8 mouse cellular contexts compared by ENCODE assay signal in the genomic region with DNA sequence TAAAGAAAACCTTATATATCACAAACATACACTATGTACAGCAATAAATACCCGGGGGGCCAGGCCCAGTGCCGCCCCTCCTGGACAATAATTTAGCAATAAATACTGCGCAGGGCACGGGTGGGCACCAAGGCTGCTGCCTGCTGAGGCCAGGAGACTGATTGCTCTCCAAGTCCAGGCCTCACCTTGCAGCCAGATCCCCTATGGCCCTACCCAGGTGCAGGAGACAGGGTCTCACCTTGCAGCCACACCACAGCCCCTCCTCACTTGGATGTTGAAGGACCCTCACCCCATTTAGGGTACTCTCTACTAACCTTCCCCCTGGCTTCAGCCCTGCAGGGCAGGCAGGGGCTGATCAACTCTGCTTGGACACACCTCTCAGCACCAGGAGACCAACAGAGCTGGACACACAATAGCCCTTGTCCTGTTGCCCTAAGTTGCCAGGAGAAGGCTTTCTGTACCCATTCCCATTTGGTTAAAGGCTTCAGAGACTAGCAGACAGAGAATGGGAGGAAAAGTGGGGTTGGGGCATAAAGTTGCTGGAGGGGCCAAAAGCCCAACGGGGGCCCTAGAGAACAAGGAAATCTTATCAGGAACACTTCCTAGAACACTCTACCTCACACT. TPM values are rescaled to one million over a fixed set of nuclear protein-coding genes. Genes with fewer than 3 reads are reported as not detected.
DNase-seq lines count a peak whose midpoint lies in the region; ATAC-seq and TF ChIP-seq lines count a peak whose summit lies in the region.

A gene (minus strand): TSS at position 89 of the 624 bp plus-strand sequence.

- no peak for TF ChIP-seq POLR2A in bone marrow, adult 2 months (IDR thresholded peaks at IDR 0.05; ENCODE audit: borderline replicate concordance, control insufficient read depth, low read depth, low read length)

- 22% methylated on average over 5 of the region's 5 CpGs for WGBS in lung, embryonic 14.5 days
- 4% methylated on average over 5 of the region's 5 CpGs for WGBS in bone marrow, adult 2 months
- WGBS in midbrain, embryonic 15.5 days, result 25% methylated on average over 5 of the region's 5 CpGs

- H3K9me3 ChIP-seq in lung, embryonic 14.5 days (ENCODE audit: low read depth, low read length), result no peaks in the 10 kb centered on the region
- no peaks in the 10 kb centered on the region for H3K9me3 ChIP-seq in midbrain, embryonic 15.5 days

- H3K4me1 ChIP-seq in lung, embryonic 14.5 days (ENCODE audit: insufficient read depth), result peaks cover 9% of the 10 kb centered on the region
- H3K4me1 ChIP-seq in bone marrow, adult 2 months (ENCODE audit: control insufficient read depth, insufficient read depth, low read length), result peaks cover 10% of the 10 kb centered on the region
- peaks cover 29% of the 10 kb centered on the region for H3K4me1 ChIP-seq in midbrain, embryonic 15.5 days

- H3K4me2 ChIP-seq in lung, embryonic 14.5 days, result peak within 1 kb of the TSS; percentile 99
- H3K4me2 ChIP-seq in midbrain, embryonic 15.5 days, result peak within 1 kb of the TSS; percentile 99

- TF ChIP-seq CTCF in lung, embryonic 14.5 days (IDR thresholded peaks at IDR 0.05; ENCODE audit: low read depth), result 0 out of 2 replicates have a peak, but pooled peaks have one; percentile 6
- no peak for TF ChIP-seq CTCF in bone marrow, adult 2 months (IDR thresholded peaks at IDR 0.05; ENCODE audit: control insufficient read depth, insufficient read depth, low read length)

- no peaks in the 10 kb centered on the region for H3K27me3 ChIP-seq in lung, embryonic 14.5 days (ENCODE audit: insufficient read depth, low read length)
- no peaks in the 10 kb centered on the region for H3K27me3 ChIP-seq in midbrain, embryonic 15.5 days (replicated peaks)

- ATAC-seq in lung, embryonic 14.5 days (ENCODE audit: insufficient read depth), result peak; percentile 22; the same call in 1 of the 2 replicates
- no peak for ATAC-seq in granulocyte monocyte progenitor cell, adult 5-6 weeks (replicated peaks; ENCODE audit: poor library complexity, severe bottlenecking)
- ATAC-seq in midbrain, embryonic 15.5 days (replicated peaks), result peak; percentile 54

- peak within 1 kb of the TSS; percentile 63 for H3K9ac ChIP-seq in lung, embryonic 14.5 days
- H3K9ac ChIP-seq in midbrain, embryonic 15.5 days, result peak within 1 kb of the TSS; percentile 74

- H3K4me3 ChIP-seq in lung, embryonic 14.5 days (ENCODE audit: low read depth, low read length), result peak within 1 kb of the TSS; percentile 96
- peak within 1 kb of the TSS; percentile 85 for H3K4me3 ChIP-seq in bone marrow, adult 2 months (replicated peaks; ENCODE audit: control insufficient read depth, low read depth, low read length)
- H3K4me3 ChIP-seq in midbrain, embryonic 15.5 days, result peak within 1 kb of the TSS; percentile 88

- H3K27ac ChIP-seq in lung, embryonic 14.5 days (ENCODE audit: low read depth), result peak within 1 kb of the TSS; percentile 77
- peak within 1 kb of the TSS; percentile 95 for H3K27ac ChIP-seq in bone marrow, adult 2 months (ENCODE audit: control insufficient read depth, insufficient read depth, low read depth, low read length, poor library complexity)
- H3K27ac ChIP-seq in midbrain, embryonic 15.5 days, result peak within 1 kb of the TSS; percentile 77

- DNase-seq in lung, embryonic 14.5 days, result no peak
- DNase-seq in lung, postnatal 25 days (ENCODE audit: low spot score), result no peak
- DNase-seq in layer of hippocampus, postnatal 36 days, result no peak
- no peak for DNase-seq in cerebellum, adult 11 months
- no peak for DNase-seq in embryo, embryonic 10 days (ENCODE audit: low spot score)

- peaks cover 64% of the 10 kb centered on the region for H3K36me3 ChIP-seq in lung, embryonic 14.5 days (ENCODE audit: insufficient read depth)
- peaks cover 31% of the 10 kb centered on the region for H3K36me3 ChIP-seq in midbrain, embryonic 15.5 days (replicated peaks)

RNA-seq across cellular contexts. Expression of the gene that starts here (rescaled TPM):
- 26.1 and 33.1 TPM in 2 replicates for polyA plus RNA-seq in lung, embryonic 14.5 days (2014; fragmentation: Nextera tagmentation; extraction: Ambion mirVana)
- polyA plus RNA-seq in bone marrow, adult 2 months (2011; ENCODE audit: insufficient read depth, insufficient read length, low replicate concordance, missing spikeins), result 67.9 and 138 TPM in 2 replicates
- 66.1 and 81.1 TPM in 2 replicates for total RNA-seq in granulocyte monocyte progenitor cell, adult 5-6 weeks (2014; fragmentation: Nextera tagmentation)
- 57.4 and 75.0 TPM in 2 replicates for total RNA-seq in granulocyte monocyte progenitor cell, adult 5-6 weeks (2017)
- 10 to 100 TPM; 40.7 to 41.5 TPM for total RNA-seq in layer of hippocampus, postnatal 36 days (2021)
- 45.8 and 48.2 TPM in 2 replicates for polyA plus RNA-seq in midbrain, embryonic 15.5 days (2015; fragmentation: Nextera tagmentation; extraction: Ambion mirVana)
